Mouse (Mus musculus) liver, embryonic 14.5 days (tissue): ENCODE measurements around the gene Hist2h3c1.

Experiments used
- CTCF ChIP-seq: IDR thresholded peaks from 2 replicates; pipeline ENCODE4 v1.5.1; 2016; ENCODE audit warnings: antibody characterized with exemption, low read depth, control low read depth
- EP300 ChIP-seq: IDR thresholded peaks from 2 replicates; pipeline ENCODE4 v1.6.1; 2016; ENCODE audit warnings: antibody characterized with exemption, low read depth

- no peak for TF ChIP-seq CTCF
- no peak for TF ChIP-seq EP300
Measured at GRCm38 (mm10) chr3:96293787-96294186, 47.3 kb downstream of the Hist2h3c1 start, which contains the start of gene Fcgr1.
